Mouse (Mus musculus) midbrain, embryonic 10.5 days (tissue): ENCODE data around the gene Gm20388. TPM values are rescaled to one million over a fixed set of nuclear protein-coding genes. Genes with fewer than 3 reads are reported as not detected.
A peak's percentile ranks its signal among the peaks of the same experiment; 100 is the strongest.

Experiments used
- DNase-seq: peaks from one replicate; pipeline ENCODE4 v3.0.0-alpha.2; 2017; ENCODE audit warnings: low spot score
- H3K27ac ChIP-seq: fragments of 300-500 bp; sonication (generic); replicated peaks from 2 replicates; pipeline ENCODE4 v1.5.1; 2016; ENCODE audit warnings: mild to moderate bottlenecking
- H3K27me3 ChIP-seq: fragments of 300-500 bp; sonication (generic); 2 replicates; pipeline ENCODE4 v1.6.1; 2016; ENCODE audit warnings: low read depth, mild to moderate bottlenecking; ENCODE audit not compliant: poor library complexity, severe bottlenecking
- H3K36me3 ChIP-seq: fragments of 300-500 bp; sonication (generic); 2 replicates; pipeline ENCODE4 v1.6.1; 2016; ENCODE audit warnings: mild to moderate bottlenecking, moderate library complexity
- H3K4me1 ChIP-seq: fragments of 300-500 bp; sonication (generic); 2 replicates; pipeline ENCODE4 v1.6.1; 2016
- H3K4me3 ChIP-seq: fragments of 300-500 bp; sonication (generic); 2 replicates; pipeline ENCODE4 v1.5.1; 2016; ENCODE audit warnings: mild to moderate bottlenecking, moderate library complexity
- H3K9me3 ChIP-seq: fragments of 300-500 bp; sonication (generic); replicated peaks from 2 replicates; pipeline ENCODE4 v1.6.1; 2016; ENCODE audit warnings: mild to moderate bottlenecking
- WGBS: fragments of 180-500 bp; shearing (Covaris S2); methylation state at CpG from one replicate; pipeline ENCODE4 v1.1.7; 2016; 5-methylcytosine and 5-hydroxymethylcytosine counted together
- polyA plus RNA-seq: library from polyadenylated mRNA; unstranded; fragments of >200 nt; fragmentation: Nextera tagmentation; extraction: Ambion mirVana; gene quantifications from 2 replicates; pipeline ENCODE4 v1.2.1, GENCODE M21; 2016

The Gm20388 gene
- polyA plus RNA-seq, 1 experiment from 2014 or later, result 7.1 TPM

- H3K4me1 ChIP-seq, result peaks cover 54% of the 10 kb centered on the region
- DNase-seq, result no peak
- H3K36me3 ChIP-seq, result no peaks in the 10 kb centered on the region
- no peaks in the 10 kb centered on the region for H3K27me3 ChIP-seq
- H3K27ac ChIP-seq, result no peak overlapping the region; the same call in 1 of the 2 replicates
- no peak overlapping the region for H3K4me3 ChIP-seq
- H3K9me3 ChIP-seq, result no peaks in the 10 kb centered on the region
- 78% methylated on average over 6 of the region's 6 CpGs for WGBS
Measured at GRCm38 (mm10) chr8:122525004-122525403, 2614.4 kb downstream of the Gm20388 start.

- Histone ChIP-seq H3K4me1 (peaks cover 45% of the 10 kb centered on the region), H3K4me3 (no peak overlapping the region), H3K27ac (0 out of 2 replicates have a peak overlapping the region, but pooled peaks have one; percentile 57), H3K36me3 (no peaks in the 10 kb centered on the region), H3K9me3 (no peaks in the 10 kb centered on the region), H3K27me3 (no peaks in the 10 kb centered on the region)
- WGBS, result 77% methylated on average over 3 of the region's 3 CpGs
- DNase-seq, result no peak
Measured at GRCm38 (mm10) chr8:122526084-122526483, 2615.4 kb downstream of the Gm20388 start.

GRCm38 (mm10) chr8:122526526-122527170 is 2616.0 kb downstream of the Gm20388 start:
- DNase-seq, result no peak
- peak overlapping the region; percentile 57 for H3K27ac ChIP-seq
- no peak overlapping the region for H3K4me3 ChIP-seq
- H3K4me1 ChIP-seq, result peaks cover 47% of the 10 kb centered on the region
- H3K9me3 ChIP-seq, result no peaks in the 10 kb centered on the region
- no peaks in the 10 kb centered on the region for H3K27me3 ChIP-seq
- 74% methylated on average over 7 of the region's 7 CpGs for WGBS
- no peaks in the 10 kb centered on the region for H3K36me3 ChIP-seq

- WGBS, result 97% methylated on average over 3 of the region's 3 CpGs
- H3K4me3 ChIP-seq, result no peak overlapping the region
Measured at GRCm38 (mm10) chr8:122527937-122528336, 2617.3 kb downstream of the Gm20388 start.

GRCm38 (mm10) chr8:122529159-122529558 is 2618.5 kb downstream of the Gm20388 start:
- no peaks in the 10 kb centered on the region for H3K9me3 ChIP-seq
- no peak overlapping the region for H3K4me3 ChIP-seq
- H3K4me1 ChIP-seq, result peaks cover 32% of the 10 kb centered on the region
- H3K27ac ChIP-seq, result no peak overlapping the region
- no peaks in the 10 kb centered on the region for H3K36me3 ChIP-seq
- H3K27me3 ChIP-seq, result no peaks in the 10 kb centered on the region
- WGBS, result 93% methylated on average over 4 of the region's 4 CpGs
- DNase-seq, result no peak

More at GRCm38 (mm10) chr8:122527937-122528336, 2617.3 kb downstream of the Gm20388 start:
- no peaks in the 10 kb centered on the region for H3K36me3 ChIP-seq
- peaks cover 44% of the 10 kb centered on the region for H3K4me1 ChIP-seq
- H3K27me3 ChIP-seq, result no peaks in the 10 kb centered on the region
- no peaks in the 10 kb centered on the region for H3K9me3 ChIP-seq
- DNase-seq, result no peak
- no peak overlapping the region for H3K27ac ChIP-seq

- H3K27ac ChIP-seq, result peak overlapping the region; percentile 7; the same call in 1 of the 2 replicates
- no peaks in the 10 kb centered on the region for H3K36me3 ChIP-seq
- peaks cover 12% of the 10 kb centered on the region for H3K4me1 ChIP-seq
- H3K9me3 ChIP-seq, result no peaks in the 10 kb centered on the region
- DNase-seq, result no peak
- WGBS, result 89% methylated on average over 8 of the region's 8 CpGs
- H3K27me3 ChIP-seq, result no peaks in the 10 kb centered on the region
- H3K4me3 ChIP-seq, result no peak overlapping the region
Measured at GRCm38 (mm10) chr8:122531312-122531711, 2620.7 kb downstream of the Gm20388 start.

- DNase-seq, result no peak
- H3K4me1 ChIP-seq, result peaks cover 17% of the 10 kb centered on the region
- no peak overlapping the region for H3K27ac ChIP-seq
- no peaks in the 10 kb centered on the region for H3K9me3 ChIP-seq
- no peaks in the 10 kb centered on the region for H3K27me3 ChIP-seq
- H3K4me3 ChIP-seq, result no peak overlapping the region
- WGBS, result 79% methylated on average over 6 of the region's 6 CpGs
- no peaks in the 10 kb centered on the region for H3K36me3 ChIP-seq
Measured at GRCm38 (mm10) chr8:122537033-122537432, 2626.4 kb downstream of the Gm20388 start.

- Histone ChIP-seq H3K27ac (no peak overlapping the region), H3K4me1 (peaks cover 17% of the 10 kb centered on the region), H3K27me3 (no peaks in the 10 kb centered on the region), H3K4me3 (no peak overlapping the region), H3K9me3 (no peaks in the 10 kb centered on the region), H3K36me3 (no peaks in the 10 kb centered on the region)
- DNase-seq, result no peak
- WGBS, result 87% methylated on average over 2 of the region's 2 CpGs
Measured at GRCm38 (mm10) chr8:122537812-122538211, 2627.2 kb downstream of the Gm20388 start.

- Histone ChIP-seq H3K27ac (no peak overlapping the region), H3K4me1 (peaks cover 17% of the 10 kb centered on the region), H3K4me3 (no peak overlapping the region), H3K27me3 (no peaks in the 10 kb centered on the region), H3K36me3 (no peaks in the 10 kb centered on the region), H3K9me3 (no peaks in the 10 kb centered on the region)
- no peak for DNase-seq
- WGBS, result 91% methylated on average over 9 of the region's 9 CpGs
Measured at GRCm38 (mm10) chr8:122538310-122539076, 2627.9 kb downstream of the Gm20388 start.

- Histone ChIP-seq H3K4me1 (peaks cover 28% of the 10 kb centered on the region), H3K36me3 (no peaks in the 10 kb centered on the region), H3K4me3 (no peak overlapping the region), H3K27me3 (peaks cover 11% of the 10 kb centered on the region), H3K9me3 (no peaks in the 10 kb centered on the region), H3K27ac (no peak overlapping the region)
- DNase-seq, result no peak
- WGBS, result 89% methylated on average over 8 of the region's 8 CpGs
Measured at GRCm38 (mm10) chr8:122544138-122544537, 2633.5 kb downstream of the Gm20388 start.

GRCm38 (mm10) chr8:122546066-122546755 is 2635.6 kb downstream of the Gm20388 start:
- 87% methylated on average over 7 of the region's 7 CpGs for WGBS
- Histone ChIP-seq H3K9me3 (no peaks in the 10 kb centered on the region), H3K27ac (peak overlapping the region; percentile 70), H3K27me3 (peaks cover 32% of the 10 kb centered on the region), H3K4me1 (peaks cover 39% of the 10 kb centered on the region), H3K36me3 (no peaks in the 10 kb centered on the region), H3K4me3 (no peak overlapping the region)
- DNase-seq, result no peak

GRCm38 (mm10) chr8:122546811-122547453 is 2636.3 kb downstream of the Gm20388 start:
- peaks cover 43% of the 10 kb centered on the region for H3K4me1 ChIP-seq
- H3K36me3 ChIP-seq, result no peaks in the 10 kb centered on the region
- H3K27ac ChIP-seq, result peak overlapping the region; percentile 70
- peaks cover 39% of the 10 kb centered on the region for H3K27me3 ChIP-seq
- no peak for DNase-seq
- 75% methylated on average over 24 of the region's 24 CpGs for WGBS
- H3K9me3 ChIP-seq, result no peaks in the 10 kb centered on the region
- peak overlapping the region; percentile 15; the same call in 1 of the 2 replicates for H3K4me3 ChIP-seq
